Mouse (Mus musculus) heart, adult 2 months (tissue): ENCODE measurements around the gene Dhx58. TPM values are rescaled to one million over a fixed set of nuclear protein-coding genes. Genes with fewer than 3 reads are reported as not detected.
"Not testable (repeated sequence)": the region's sequence is repeated elsewhere in the genome, so short reads cannot be mapped to it uniquely, and the experiment has no call there.

Experiments used
- DNase-seq, 2 experiments: peaks; one replicate each; pipeline ENCODE4 v3.0.0; 2021
- H3K27ac ChIP-seq: fragments of 200-600 bp; 2 replicates; pipeline ENCODE4 v1.8.1; 2022
- H3K27me3 ChIP-seq: fragments of 200-500 bp; 2 replicates; pipeline ENCODE4 v1.6.1; 2012; ENCODE audit warnings: mild to moderate bottlenecking, low read length, inconsistent platforms, mixed read lengths; ENCODE audit not compliant: control insufficient read depth, insufficient read depth
- H3K36me3 ChIP-seq: fragments of 200-500 bp; 2 replicates; pipeline ENCODE4 v1.6.1; 2012; ENCODE audit warnings: low read length, inconsistent platforms; ENCODE audit not compliant: control insufficient read depth, insufficient read depth
- H3K4me1 ChIP-seq: fragments of 200-500 bp; 2 replicates; pipeline ENCODE4 v1.6.1; 2011; ENCODE audit warnings: low read length; ENCODE audit not compliant: control insufficient read depth, insufficient read depth
- H3K4me3 ChIP-seq: fragments of 200-600 bp; 2 replicates; pipeline ENCODE4 v1.8.1; 2022
- H3K79me2 ChIP-seq: fragments of 200-500 bp; replicated peaks from 2 replicates; pipeline ENCODE4 v1.6.1; 2012; ENCODE audit warnings: mild to moderate bottlenecking, inconsistent platforms, low read length, moderate library complexity, mixed read lengths; ENCODE audit not compliant: control insufficient read depth, insufficient read depth
- H3K9ac ChIP-seq: fragments of 200-500 bp; 2 replicates; pipeline ENCODE4 v1.6.1; 2012; ENCODE audit warnings: low read depth, mild to moderate bottlenecking, control low read depth, inconsistent platforms, low read length, mixed read lengths
- CTCF ChIP-seq: fragments of 200-600 bp; IDR thresholded peaks from 2 replicates; pipeline ENCODE4 v1.8.1; 2022; ENCODE audit warnings: antibody characterized with exemption, mild to moderate bottlenecking, moderate library complexity
- EP300 ChIP-seq: fragments of 200-500 bp; IDR thresholded peaks from 2 replicates; pipeline ENCODE4 v1.6.1; 2011; ENCODE audit warnings: low read depth, low read length, control low read depth; ENCODE audit not compliant: insufficient read depth
- POLR2A ChIP-seq: fragments of 200-500 bp; IDR thresholded peaks from 2 replicates; pipeline ENCODE4 v1.6.1; 2011; ENCODE audit warnings: mild to moderate bottlenecking, low read depth, low read length, control low read depth; ENCODE audit not compliant: insufficient read depth
- WGBS: fragments of 180-500 bp; shearing (Covaris S2); methylation state at CpG from one replicate; pipeline ENCODE4 v1.1.7; 2018; 5-methylcytosine and 5-hydroxymethylcytosine counted together
- intact Hi-C: fragments of 180-260 bp; cut with DNase I; formaldehyde crosslinking; loops from one replicate; pipeline ENCODE4 v1.15.1; 2025
- polyA plus RNA-seq: library from polyadenylated mRNA; depleted of rRNA; stranded (reverse); fragments of >200 nt; gene quantifications from 2 replicates; pipeline ENCODE4 v1.2.3, GENCODE M21; 2012
- total RNA-seq, 2 experiments: library from RNA; stranded (reverse); gene quantifications; 2 replicates each; pipeline ENCODE4 v1.2.3; 2021

Gene Dhx58
- total and polyA plus RNA-seq, 3 experiments, result 0.55 to 2.8 (median 0.70) TPM

DNA sequence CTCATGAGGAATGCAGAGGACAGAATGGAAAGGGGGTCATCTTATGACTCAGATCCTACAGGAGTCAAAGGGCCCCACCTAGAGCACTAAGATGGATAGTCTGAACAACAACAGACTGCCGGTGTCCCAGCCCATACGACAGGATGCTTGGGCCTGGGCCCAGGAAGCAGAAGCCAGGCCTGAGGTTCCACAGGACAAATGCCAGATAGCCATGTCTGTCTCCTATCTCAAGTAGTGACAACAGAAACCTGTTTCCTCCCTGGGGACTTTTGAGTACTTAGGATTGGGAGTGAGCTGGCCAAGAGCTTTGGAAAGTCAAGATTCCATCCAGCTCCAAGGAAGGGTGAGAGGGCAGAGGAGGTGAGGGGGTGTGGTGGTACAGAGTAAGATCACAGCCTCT lies 32.1 kb downstream of the Dhx58 start:
- TF ChIP-seq POLR2A (no peak), EP300 (no peak), CTCF (no peak)
- WGBS, result 5% methylated on average over 2 of the region's 2 CpGs
- intact Hi-C loops, result no loop called here

DNA sequence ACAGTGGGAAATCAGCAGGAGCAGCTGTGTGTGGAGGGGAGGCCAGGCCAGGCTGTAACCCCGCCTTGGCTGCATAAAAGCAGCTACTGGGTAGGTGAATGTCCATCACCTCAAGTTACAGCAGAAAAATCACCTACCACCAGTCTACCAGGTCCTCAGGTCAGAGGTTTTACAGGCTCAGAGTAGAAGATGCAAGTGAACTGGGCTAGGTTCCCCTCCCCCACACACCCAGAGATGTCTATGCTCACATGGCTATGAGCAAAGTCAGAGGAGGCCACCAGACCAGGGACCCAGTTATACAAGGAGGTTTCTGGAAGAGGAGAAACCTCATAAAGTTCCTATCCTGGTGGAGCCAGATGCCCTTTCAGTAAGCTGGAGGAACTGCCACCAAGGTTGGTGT lies 33.0 kb downstream of the Dhx58 start:
- DNase-seq, result no peak
- Histone ChIP-seq H3K27ac (no peak overlapping the region), H3K4me1 (peaks cover 5% of the 10 kb centered on the region), H3K79me2 (no peaks in the 10 kb centered on the region), H3K36me3 (no peaks in the 10 kb centered on the region), H3K9ac (no peak overlapping the region), H3K27me3 (no peaks in the 10 kb centered on the region), H3K4me3 (no peak overlapping the region)
- no peak for TF ChIP-seq POLR2A
- no peak for TF ChIP-seq EP300
- no peak for TF ChIP-seq CTCF
- intact Hi-C loops, result no loop called here
- 83% methylated on average over 1 of the region's 1 CpGs for WGBS

More for the DNA sequence above, 32.1 kb downstream of the Dhx58 start:
- Histone ChIP-seq H3K27ac (no peak overlapping the region), H3K9ac (no peak overlapping the region), H3K4me3 (no peak overlapping the region), H3K79me2 (no peaks in the 10 kb centered on the region), H3K4me1 (peaks cover 5% of the 10 kb centered on the region), H3K27me3 (no peaks in the 10 kb centered on the region), H3K36me3 (no peaks in the 10 kb centered on the region)
- peak; percentile 38 to 56 for DNase-seq

DNA sequence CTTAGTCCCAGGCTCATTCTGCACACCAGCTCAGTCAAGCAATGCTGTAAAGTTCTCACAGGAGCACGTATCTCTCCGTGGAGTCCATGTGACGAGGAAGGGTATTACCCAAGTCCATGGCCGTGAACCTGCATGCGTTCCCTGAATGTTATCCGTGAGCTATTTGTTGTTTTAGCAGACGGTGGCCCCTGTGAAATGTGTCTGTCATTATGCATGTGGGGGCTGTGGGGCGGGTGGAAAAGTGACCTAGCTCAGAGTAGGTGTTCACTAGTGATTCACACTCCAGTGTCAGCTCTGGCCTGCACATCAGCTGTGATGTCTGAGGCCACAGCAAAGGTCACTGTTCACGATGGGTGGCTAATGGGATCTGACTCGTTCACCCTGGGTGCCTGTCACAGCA lies 44.3 kb downstream of the Dhx58 start:
- DNase-seq, result no peak
- H3K36me3 ChIP-seq, result no peaks in the 10 kb centered on the region
- TF ChIP-seq EP300, result no peak
- TF ChIP-seq POLR2A, result no peak
- no peak for TF ChIP-seq CTCF
- WGBS, result 74% methylated on average over 10 of the region's 10 CpGs
- no peaks in the 10 kb centered on the region for H3K4me1 ChIP-seq
- H3K9ac ChIP-seq, result no peak overlapping the region
- no peak overlapping the region for H3K27ac ChIP-seq
- H3K4me3 ChIP-seq, result no peak overlapping the region
- no peaks in the 10 kb centered on the region for H3K79me2 ChIP-seq
- intact Hi-C loops, result no loop called here
- no peaks in the 10 kb centered on the region for H3K27me3 ChIP-seq

DNA sequence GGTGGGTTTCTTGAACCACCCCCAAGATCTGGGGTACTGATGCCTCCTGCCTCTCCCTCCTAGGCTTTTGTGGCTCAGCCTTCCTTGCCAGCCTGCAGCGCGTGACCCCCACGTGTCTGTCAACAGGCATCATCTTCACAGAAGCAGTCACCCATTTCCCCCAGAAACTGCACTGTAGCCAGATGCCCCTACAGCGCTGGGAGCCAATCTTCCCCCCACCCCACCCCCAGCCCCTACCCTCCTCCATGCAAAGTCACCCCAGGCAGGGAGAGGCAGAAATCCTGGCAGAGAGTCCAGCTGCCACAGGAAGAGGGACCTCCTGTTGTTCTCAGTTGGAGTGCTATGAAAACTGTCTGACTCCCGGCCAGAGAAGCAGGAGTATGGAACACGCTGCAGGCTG lies 47.6 kb downstream of the Dhx58 start:
- intact Hi-C loops, result no loop called here
- DNase-seq, result no peak
- TF ChIP-seq POLR2A, result no peak
- TF ChIP-seq CTCF, result no peak
- no peak for TF ChIP-seq EP300
- 14% methylated on average over 6 of the region's 6 CpGs for WGBS
- no peak overlapping the region for H3K9ac ChIP-seq
- no peaks in the 10 kb centered on the region for H3K36me3 ChIP-seq
- no peaks in the 10 kb centered on the region for H3K79me2 ChIP-seq
- no peaks in the 10 kb centered on the region for H3K4me1 ChIP-seq
- no peaks in the 10 kb centered on the region; the same call in 1 of the 2 replicates for H3K27me3 ChIP-seq
- H3K27ac ChIP-seq, result no peak overlapping the region
- no peak overlapping the region for H3K4me3 ChIP-seq

DNA sequence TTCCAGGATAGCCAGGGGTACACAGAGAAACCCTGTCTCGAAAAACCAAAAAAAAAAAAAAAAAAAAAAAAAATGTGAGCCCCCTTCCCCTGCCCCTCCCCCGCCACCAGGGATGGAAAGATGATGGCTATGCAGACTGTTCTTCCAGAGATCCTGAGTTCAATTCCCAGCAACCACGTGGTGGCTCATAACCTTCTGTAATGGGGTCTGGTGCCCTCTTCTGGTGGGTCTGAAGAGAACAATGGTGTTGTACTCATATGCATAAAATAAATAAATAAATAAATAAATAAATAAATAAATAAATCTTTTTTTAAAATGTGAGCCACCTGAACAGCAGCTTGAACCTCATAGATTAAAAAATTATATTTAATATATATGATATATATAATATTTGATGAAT lies 48.5 kb downstream of the Dhx58 start:
- H3K27me3 ChIP-seq, DNase-seq, H3K27ac ChIP-seq, H3K9ac ChIP-seq, H3K4me1 ChIP-seq, H3K79me2 ChIP-seq, H3K36me3 ChIP-seq, H3K4me3 ChIP-seq, intact Hi-C loops: not testable (repeated sequence)
- WGBS, result 60% methylated on average over 3 of the region's 3 CpGs
- peak; percentile 33 for TF ChIP-seq CTCF

DNA sequence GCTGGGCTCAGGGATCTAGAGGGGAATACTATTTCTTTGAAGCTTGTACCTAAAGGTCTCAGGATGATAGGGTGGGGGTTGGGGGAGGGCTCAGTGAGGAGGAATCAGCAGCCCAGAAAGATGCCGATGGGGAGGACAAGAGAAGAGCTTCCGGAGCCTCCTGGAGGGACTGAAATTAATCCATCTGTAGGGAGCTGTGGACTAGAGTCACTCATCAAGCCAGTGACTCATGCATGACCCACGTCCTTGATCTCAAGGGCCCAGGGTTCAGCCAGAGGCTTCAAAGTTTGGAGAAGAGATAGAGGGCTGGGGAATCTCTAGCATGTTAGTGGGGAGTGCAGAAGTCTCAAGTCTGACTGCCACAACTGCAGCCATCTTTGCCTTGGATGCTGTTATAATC lies 52.3 kb downstream of the Dhx58 start:
- TF ChIP-seq POLR2A (no peak), CTCF (no peak), EP300 (no peak)
- WGBS, result 15% methylated on average over 3 of the region's 3 CpGs
- H3K4me3 ChIP-seq, result no peak overlapping the region

DNA sequence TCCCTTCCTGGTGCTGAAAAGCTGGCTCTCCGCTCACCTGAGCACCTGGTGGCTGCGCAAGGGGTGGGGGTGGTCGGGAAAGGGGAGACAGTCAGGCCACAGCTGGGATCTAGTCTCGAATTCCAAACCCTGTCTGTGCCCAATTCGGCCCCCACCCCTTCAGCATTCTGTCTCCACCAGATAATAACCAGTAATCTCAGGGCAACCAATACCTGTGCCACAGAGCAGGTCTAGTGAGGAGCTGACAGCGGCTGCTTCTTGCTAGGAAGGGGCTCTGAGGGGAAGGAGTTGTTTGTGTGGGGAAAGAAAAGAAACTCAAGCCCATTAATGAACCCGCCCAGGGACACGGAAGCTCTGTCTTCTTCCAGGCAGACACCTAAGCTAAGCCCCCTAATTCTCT lies 52.9 kb downstream of the Dhx58 start:
- DNase-seq, result no peak
- WGBS, result 30% methylated on average over 8 of the region's 8 CpGs
- no peak for TF ChIP-seq CTCF
- no peak for TF ChIP-seq EP300
- Histone ChIP-seq H3K27ac (no peak overlapping the region), H3K36me3 (no peaks in the 10 kb centered on the region), H3K4me1 (no peaks in the 10 kb centered on the region), H3K9ac (no peak overlapping the region), H3K79me2 (no peaks in the 10 kb centered on the region), H3K27me3 (no peaks in the 10 kb centered on the region; the same call in 1 of the 2 replicates), H3K4me3 (no peak overlapping the region)
- intact Hi-C loops, result no loop called here

More for the DNA sequence above, 52.3 kb downstream of the Dhx58 start:
- Histone ChIP-seq H3K9ac (no peak overlapping the region), H3K79me2 (no peaks in the 10 kb centered on the region), H3K36me3 (no peaks in the 10 kb centered on the region), H3K27ac (no peak overlapping the region), H3K27me3 (no peaks in the 10 kb centered on the region; the same call in 1 of the 2 replicates), H3K4me1 (no peaks in the 10 kb centered on the region)
- intact Hi-C loops, result no loop called here
- no peak for DNase-seq
